Mouse (Mus musculus): ENCODE data around the gene Psen2. TPM values are rescaled to one million over a fixed set of nuclear protein-coding genes. Genes with fewer than 3 reads are reported as not detected.

Psen2 gene
- polyA plus RNA-seq, 1 experiment = 58.1 TPM

GRCm38 (mm10) chr1:180182731-180183130, 80.5 kb downstream of the Psen2 start:
- Histone ChIP-seq H3K4me3 (replicated peaks; ENCODE audit: control insufficient read depth, low read depth, low read length) (no peak overlapping the region), H3K4me1 (ENCODE audit: control insufficient read depth, insufficient read depth, low read length) (0 out of 2 replicates have a peak, but pooled peaks cover 1% of the 10 kb centered on the region), H3K27ac (ENCODE audit: control insufficient read depth, insufficient read depth, low read depth, low read length, poor library complexity) (no peak overlapping the region)
- whole genome bisulfite sequencing = 74% methylated on average over 3 of the region's 3 CpGs
- TF ChIP-seq CTCF (IDR thresholded peaks at IDR 0.05; ENCODE audit: control insufficient read depth, insufficient read depth, low read length) = no peak
- no peak for TF ChIP-seq POLR2A (IDR thresholded peaks at IDR 0.05; ENCODE audit: borderline replicate concordance, control insufficient read depth, low read depth, low read length)

GRCm38 (mm10) chr1:180181966-180182319, 81.3 kb downstream of the Psen2 start:
- WGBS = 88% methylated on average over 9 of the region's 9 CpGs
- no peak overlapping the region for H3K4me3 ChIP-seq (replicated peaks; ENCODE audit: control insufficient read depth, low read depth, low read length)
- H3K4me1 ChIP-seq (ENCODE audit: control insufficient read depth, insufficient read depth, low read length) = 0 out of 2 replicates have a peak, but pooled peaks cover 1% of the 10 kb centered on the region
- H3K27ac ChIP-seq (ENCODE audit: control insufficient read depth, insufficient read depth, low read depth, low read length, poor library complexity) = no peak overlapping the region
- no peak for TF ChIP-seq POLR2A (IDR thresholded peaks at IDR 0.05; ENCODE audit: borderline replicate concordance, control insufficient read depth, low read depth, low read length)
- no peak for TF ChIP-seq CTCF (IDR thresholded peaks at IDR 0.05; ENCODE audit: control insufficient read depth, insufficient read depth, low read length)

GRCm38 (mm10) chr1:180181304-180181965, 81.8 kb downstream of the Psen2 start:
- Histone ChIP-seq H3K4me1 (ENCODE audit: control insufficient read depth, insufficient read depth, low read length) (0 out of 2 replicates have a peak, but pooled peaks cover 1% of the 10 kb centered on the region), H3K27ac (ENCODE audit: control insufficient read depth, insufficient read depth, low read depth, low read length, poor library complexity) (no peak overlapping the region)
- TF ChIP-seq CTCF (IDR thresholded peaks at IDR 0.05; ENCODE audit: control insufficient read depth, insufficient read depth, low read length) (no peak), POLR2A (IDR thresholded peaks at IDR 0.05; ENCODE audit: borderline replicate concordance, control insufficient read depth, low read depth, low read length) (no peak)

DNA sequence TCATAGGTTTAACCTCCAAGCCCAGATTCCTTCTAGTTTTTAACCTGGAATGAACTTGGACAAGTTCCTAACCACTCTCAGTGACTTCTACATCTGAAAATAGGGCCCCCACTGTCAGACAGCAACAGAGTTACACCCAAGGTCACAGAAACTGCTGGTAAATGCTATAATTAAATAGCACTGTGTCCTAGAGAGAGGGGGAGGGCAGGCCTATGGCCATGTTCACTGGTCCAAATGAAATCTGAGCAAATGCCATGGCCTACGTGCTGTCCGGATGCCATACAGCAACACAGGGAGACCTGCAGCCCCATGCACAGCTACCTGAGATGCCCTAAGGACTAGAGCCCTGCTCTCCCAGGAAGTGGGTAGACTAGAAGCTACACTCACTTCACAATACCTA, 83.4 kb downstream of the Psen2 start:
- no peak overlapping the region for H3K27ac ChIP-seq (ENCODE audit: control insufficient read depth, insufficient read depth, low read depth, low read length, poor library complexity)
- 0 out of 2 replicates have a peak, but pooled peaks cover 1% of the 10 kb centered on the region for H3K4me1 ChIP-seq (ENCODE audit: control insufficient read depth, insufficient read depth, low read length)
- no peak for TF ChIP-seq POLR2A (IDR thresholded peaks at IDR 0.05; ENCODE audit: borderline replicate concordance, control insufficient read depth, low read depth, low read length)
- no peak for TF ChIP-seq CTCF (IDR thresholded peaks at IDR 0.05; ENCODE audit: control insufficient read depth, insufficient read depth, low read length)
- WGBS = 85% methylated on average over 2 of the region's 2 CpGs
- no peak overlapping the region for H3K4me3 ChIP-seq (replicated peaks; ENCODE audit: control insufficient read depth, low read depth, low read length)

More at GRCm38 (mm10) chr1:180181304-180181965, 81.8 kb downstream of the Psen2 start:
- WGBS = 85% methylated on average over 7 of the region's 7 CpGs
- H3K4me3 ChIP-seq (replicated peaks; ENCODE audit: control insufficient read depth, low read depth, low read length) = no peak overlapping the region

DNA sequence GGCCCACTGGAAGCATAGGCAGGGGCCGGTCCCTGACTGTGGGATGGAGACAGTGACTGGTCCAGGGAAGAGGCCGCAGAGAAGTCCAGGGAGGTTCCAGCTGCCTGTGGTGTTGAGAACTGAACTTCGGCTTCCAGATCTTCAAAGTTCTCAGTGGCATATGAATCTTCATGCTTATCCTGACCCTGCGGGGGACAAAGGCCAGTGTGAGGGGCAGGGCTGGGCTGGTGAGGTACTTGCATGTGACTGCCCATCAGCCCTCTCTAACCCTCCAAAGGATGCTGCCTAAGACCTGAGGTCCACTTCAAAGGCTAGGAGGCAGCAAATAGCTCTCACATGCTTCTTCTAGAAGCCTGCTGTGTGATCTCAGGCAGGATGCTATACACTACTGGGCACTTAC, 84.1 kb downstream of the Psen2 start:
- 89% methylated on average over 4 of the region's 4 CpGs for WGBS
- Histone ChIP-seq H3K27ac (ENCODE audit: control insufficient read depth, insufficient read depth, low read depth, low read length, poor library complexity) (no peak overlapping the region), H3K4me1 (ENCODE audit: control insufficient read depth, insufficient read depth, low read length) (0 out of 2 replicates have a peak, but pooled peaks cover 1% of the 10 kb centered on the region), H3K4me3 (replicated peaks; ENCODE audit: control insufficient read depth, low read depth, low read length) (no peak overlapping the region)
- TF ChIP-seq POLR2A (IDR thresholded peaks at IDR 0.05; ENCODE audit: borderline replicate concordance, control insufficient read depth, low read depth, low read length) (no peak), CTCF (IDR thresholded peaks at IDR 0.05; ENCODE audit: control insufficient read depth, insufficient read depth, low read length) (no peak)

- TF ChIP-seq CTCF (IDR thresholded peaks at IDR 0.05; ENCODE audit: control insufficient read depth, insufficient read depth, low read length) (no peak), POLR2A (IDR thresholded peaks at IDR 0.05; ENCODE audit: borderline replicate concordance, control insufficient read depth, low read depth, low read length) (no peak)
- no peak overlapping the region for H3K4me3 ChIP-seq (replicated peaks; ENCODE audit: control insufficient read depth, low read depth, low read length)
- H3K4me1 ChIP-seq (ENCODE audit: control insufficient read depth, insufficient read depth, low read length) = 0 out of 2 replicates have a peak, but pooled peaks cover 1% of the 10 kb centered on the region
- WGBS = 84% methylated on average over 9 of the region's 9 CpGs
- H3K27ac ChIP-seq (ENCODE audit: control insufficient read depth, insufficient read depth, low read depth, low read length, poor library complexity) = no peak overlapping the region
Observed at GRCm38 (mm10) chr1:180178340-180178739, 84.9 kb downstream of the Psen2 start.

Other genes starting within 250 kb of the Psen2 start
- 7.7 and 8.2 TPM in 2 replicates for gene Coq8a, start 63.8 kb downstream of the Psen2 start, polyA plus RNA-seq (2011; ENCODE audit: insufficient read depth, insufficient read length, low replicate concordance, missing spikeins)
- gene Itpkb, start 67.0 kb upstream of the Psen2 start, polyA plus RNA-seq (2011; ENCODE audit: insufficient read depth, insufficient read length, low replicate concordance, missing spikeins) = 11.4 and 18.1 TPM in 2 replicates
- not detected in 2 replicates for gene Stum, start 220.1 kb upstream of the Psen2 start, polyA plus RNA-seq (2011; ENCODE audit: insufficient read depth, insufficient read length, low replicate concordance, missing spikeins)

Data from bone marrow, adult 2 months (tissue).